Mouse (Mus musculus): ENCODE results near the gene Paics. TPM values are rescaled to one million over a fixed set of nuclear protein-coding genes. Genes with fewer than 3 reads are reported as not detected.

Gene Paics
- polyA plus RNA-seq, 1 experiment: 23.0 TPM

DNA sequence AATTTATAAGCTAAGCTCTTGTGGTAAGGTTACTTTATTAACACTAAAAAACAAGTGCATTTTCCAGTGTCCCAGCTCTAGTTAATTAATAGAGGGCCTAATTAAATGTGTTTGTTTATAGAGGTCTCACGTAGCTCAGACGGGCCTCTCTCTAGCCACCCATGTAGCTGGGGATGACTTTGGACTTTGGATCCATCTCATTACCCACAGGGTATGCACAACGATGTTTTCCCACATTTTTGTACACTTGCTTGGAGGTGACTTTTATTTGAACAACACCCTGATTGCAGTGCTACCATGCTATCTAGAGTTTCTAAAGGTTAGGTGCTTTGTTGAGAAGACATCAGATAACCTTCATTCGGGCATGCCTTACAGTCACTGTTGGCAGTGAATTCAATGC lies 8.6 kb upstream of the Paics start:
- Histone ChIP-seq H3K4me3 (ENCODE audit: control insufficient read depth, low read depth, low read length) (no peak overlapping the region), H3K27ac (ENCODE audit: control insufficient read depth, insufficient read depth, low read depth, low read length) (no peak overlapping the region), H3K27me3 (ENCODE audit: control insufficient read depth, insufficient read depth, low read length) (no peaks in the 10 kb centered on the region), H3K36me3 (ENCODE audit: control insufficient read depth, insufficient read depth, low read length) (no peaks in the 10 kb centered on the region), H3K4me1 (ENCODE audit: control insufficient read depth, insufficient read depth, low read length) (no peaks in the 10 kb centered on the region)
- TF ChIP-seq POLR2A (IDR thresholded peaks at IDR 0.05; ENCODE audit: control insufficient read depth, low read depth, low read length) (no peak), CTCF (IDR thresholded peaks at IDR 0.05; ENCODE audit: control insufficient read depth, insufficient read depth, insufficient replicate concordance, low read depth, low read length) (no peak)

GRCm38 (mm10) chr5:76944965-76945677 lies 6.0 kb upstream of the Paics start:
- no peaks in the 10 kb centered on the region for H3K27me3 ChIP-seq (ENCODE audit: control insufficient read depth, insufficient read depth, low read length)
- H3K36me3 ChIP-seq (ENCODE audit: control insufficient read depth, insufficient read depth, low read length): no peaks in the 10 kb centered on the region
- H3K4me3 ChIP-seq (ENCODE audit: control insufficient read depth, low read depth, low read length): no peak overlapping the region
- H3K27ac ChIP-seq (ENCODE audit: control insufficient read depth, insufficient read depth, low read depth, low read length): no peak overlapping the region
- TF ChIP-seq POLR2A (IDR thresholded peaks at IDR 0.05; ENCODE audit: control insufficient read depth, low read depth, low read length) (no peak), CTCF (IDR thresholded peaks at IDR 0.05; ENCODE audit: control insufficient read depth, insufficient read depth, insufficient replicate concordance, low read depth, low read length) (no peak)
- no peaks in the 10 kb centered on the region for H3K4me1 ChIP-seq (ENCODE audit: control insufficient read depth, insufficient read depth, low read length)

GRCm38 (mm10) chr5:76945678-76946033 lies 5.5 kb upstream of the Paics start:
- Histone ChIP-seq H3K36me3 (ENCODE audit: control insufficient read depth, insufficient read depth, low read length) (no peaks in the 10 kb centered on the region), H3K27ac (ENCODE audit: control insufficient read depth, insufficient read depth, low read depth, low read length) (no peak overlapping the region), H3K4me3 (ENCODE audit: control insufficient read depth, low read depth, low read length) (no peak overlapping the region), H3K4me1 (ENCODE audit: control insufficient read depth, insufficient read depth, low read length) (peaks cover 5% of the 10 kb centered on the region), H3K27me3 (ENCODE audit: control insufficient read depth, insufficient read depth, low read length) (no peaks in the 10 kb centered on the region)
- TF ChIP-seq POLR2A (IDR thresholded peaks at IDR 0.05; ENCODE audit: control insufficient read depth, low read depth, low read length) (no peak), CTCF (IDR thresholded peaks at IDR 0.05; ENCODE audit: control insufficient read depth, insufficient read depth, insufficient replicate concordance, low read depth, low read length) (no peak)

- Histone ChIP-seq H3K27ac (ENCODE audit: control insufficient read depth, insufficient read depth, low read depth, low read length) (no peak overlapping the region), H3K36me3 (ENCODE audit: control insufficient read depth, insufficient read depth, low read length) (no peaks in the 10 kb centered on the region), H3K4me1 (ENCODE audit: control insufficient read depth, insufficient read depth, low read length) (peaks cover 10% of the 10 kb centered on the region), H3K27me3 (ENCODE audit: control insufficient read depth, insufficient read depth, low read length) (no peaks in the 10 kb centered on the region), H3K4me3 (ENCODE audit: control insufficient read depth, low read depth, low read length) (no peak overlapping the region)
- TF ChIP-seq POLR2A (IDR thresholded peaks at IDR 0.05; ENCODE audit: control insufficient read depth, low read depth, low read length) (no peak), CTCF (IDR thresholded peaks at IDR 0.05; ENCODE audit: control insufficient read depth, insufficient read depth, insufficient replicate concordance, low read depth, low read length) (no peak)
Observed at GRCm38 (mm10) chr5:76947142-76947541, 4.0 kb upstream of the Paics start.

- no peak for TF ChIP-seq POLR2A (IDR thresholded peaks at IDR 0.05; ENCODE audit: control insufficient read depth, low read depth, low read length)
- TF ChIP-seq CTCF (IDR thresholded peaks at IDR 0.05; ENCODE audit: control insufficient read depth, insufficient read depth, insufficient replicate concordance, low read depth, low read length): no peak
- Histone ChIP-seq H3K4me3 (ENCODE audit: control insufficient read depth, low read depth, low read length) (no peak overlapping the region), H3K27ac (ENCODE audit: control insufficient read depth, insufficient read depth, low read depth, low read length) (no peak overlapping the region), H3K4me1 (ENCODE audit: control insufficient read depth, insufficient read depth, low read length) (peaks cover 10% of the 10 kb centered on the region), H3K36me3 (ENCODE audit: control insufficient read depth, insufficient read depth, low read length) (no peaks in the 10 kb centered on the region), H3K27me3 (ENCODE audit: control insufficient read depth, insufficient read depth, low read length) (no peaks in the 10 kb centered on the region)
Observed at GRCm38 (mm10) chr5:76947758-76948157, 3.3 kb upstream of the Paics start.

DNA sequence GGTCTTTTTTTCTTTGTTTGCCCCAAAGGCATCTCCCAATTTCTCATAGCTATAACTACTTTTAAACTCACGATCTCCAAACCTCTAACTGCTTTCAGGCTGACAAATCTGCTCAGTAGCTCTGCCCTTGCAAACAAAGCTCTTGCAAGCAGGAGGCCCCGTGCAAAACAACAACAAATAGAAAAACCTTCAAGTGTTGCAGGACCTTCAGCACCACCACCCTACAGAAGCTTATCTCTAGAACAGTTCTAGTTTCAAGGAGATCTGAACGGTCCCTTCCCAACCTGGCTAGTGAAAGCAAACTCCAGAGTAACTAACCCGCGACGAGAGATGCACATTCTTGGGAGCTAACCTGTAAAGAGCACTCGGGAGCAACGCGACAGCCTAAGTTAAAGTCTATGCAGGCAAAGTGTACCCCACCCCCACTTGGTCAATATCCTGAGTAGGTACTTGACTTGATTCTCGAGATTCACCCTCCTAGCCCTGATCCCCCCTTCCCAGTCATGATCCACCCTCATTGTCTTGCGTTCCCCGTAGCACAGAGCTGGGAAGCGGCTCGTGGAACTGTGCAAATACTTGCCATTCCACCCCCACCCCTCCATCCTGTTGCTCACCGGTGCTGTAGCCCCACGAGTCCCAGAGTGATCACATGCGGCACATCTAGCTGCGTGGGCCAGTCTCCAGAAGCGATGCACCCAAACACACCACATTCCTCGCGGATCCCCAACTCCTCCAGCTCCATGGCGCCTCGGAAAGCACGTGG lies 583 bp upstream of the Paics start:
- Histone ChIP-seq H3K36me3 (ENCODE audit: control insufficient read depth, insufficient read depth, low read length) (no peaks in the 10 kb centered on the region), H3K4me3 (ENCODE audit: control insufficient read depth, low read depth, low read length) (peak overlapping the region; percentile 97), H3K27me3 (ENCODE audit: control insufficient read depth, insufficient read depth, low read length) (no peaks in the 10 kb centered on the region), H3K27ac (ENCODE audit: control insufficient read depth, insufficient read depth, low read depth, low read length) (peak overlapping the region; percentile 78), H3K4me1 (ENCODE audit: control insufficient read depth, insufficient read depth, low read length) (peaks cover 10% of the 10 kb centered on the region)
- TF ChIP-seq POLR2A (IDR thresholded peaks at IDR 0.05; ENCODE audit: control insufficient read depth, low read depth, low read length) (no peak), CTCF (IDR thresholded peaks at IDR 0.05; ENCODE audit: control insufficient read depth, insufficient read depth, insufficient replicate concordance, low read depth, low read length) (no peak)
